Mouse (Mus musculus) mouse embryonic stem cell (cell line): ENCODE data around the gene Cachd1.

Experiments
- in situ Hi-C, 2 experiments: fragments of 300-500 bp; cut with MboI; formaldehyde crosslinking; loops; 1 replicate in 1 of 2; 3 replicates in 1 of 2; pipeline ENCODE4 v1.14.3; 2019 to 2020; ENCODE audit warnings: low sequenced_read_pairs in 2 of 2, low pct_unique_long_range_greater_than_20kb in 1 of 2, mixed read lengths in 1 of 2; ENCODE audit not compliant: unreplicated experiment in 1 of 2

Gene Cachd1

DNA sequence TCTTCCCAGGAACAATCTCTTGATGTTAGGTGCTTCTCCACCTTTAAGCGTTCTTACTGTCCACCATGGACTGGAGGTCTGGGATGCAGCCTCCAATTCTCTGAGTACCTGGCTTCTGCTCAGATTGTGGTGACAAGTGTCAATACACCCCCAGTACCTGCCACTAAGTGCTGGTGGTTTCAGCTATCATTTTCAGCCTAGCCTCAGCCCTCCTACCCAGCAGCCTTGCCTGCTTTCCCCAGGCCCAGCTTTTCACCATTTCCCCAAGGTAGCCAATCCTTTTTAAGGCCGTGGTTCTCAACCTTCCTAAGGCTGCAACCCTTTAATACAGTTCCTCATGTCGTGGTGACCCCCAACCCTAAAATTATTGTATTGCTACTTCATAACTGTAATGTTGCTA is 224.1 kb downstream of the Cachd1 start:
- in situ Hi-C loops, result loop anchor here in 1 of 2 experiments (10.0 kb wide), 1 partner anchor 134 kb away; no protein-coding TSS in a partner anchor

DNA sequence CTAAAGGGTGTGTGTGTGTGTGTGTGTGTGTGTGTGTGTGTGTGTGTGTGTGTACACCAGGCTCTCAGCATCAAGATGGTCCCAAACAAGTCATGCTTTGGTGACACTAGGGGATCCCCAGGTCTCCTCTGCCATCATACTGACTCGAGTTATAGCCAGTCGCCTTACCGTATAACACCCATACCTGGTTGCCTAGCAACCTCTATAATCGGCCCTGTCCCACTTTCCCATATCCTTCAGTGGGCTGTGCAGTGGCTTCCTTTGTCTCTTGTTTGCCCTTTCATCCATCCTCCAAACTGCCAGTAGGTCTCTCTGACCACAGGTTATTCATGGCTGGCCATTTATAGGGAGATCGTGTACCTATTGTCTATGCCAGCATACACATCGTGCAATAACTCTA is 224.6 kb downstream of the Cachd1 start:
- in situ Hi-C loops, result loop anchor here in 1 of 2 experiments (10.0 kb wide), 1 partner anchor 134 kb away; no protein-coding TSS in a partner anchor

DNA sequence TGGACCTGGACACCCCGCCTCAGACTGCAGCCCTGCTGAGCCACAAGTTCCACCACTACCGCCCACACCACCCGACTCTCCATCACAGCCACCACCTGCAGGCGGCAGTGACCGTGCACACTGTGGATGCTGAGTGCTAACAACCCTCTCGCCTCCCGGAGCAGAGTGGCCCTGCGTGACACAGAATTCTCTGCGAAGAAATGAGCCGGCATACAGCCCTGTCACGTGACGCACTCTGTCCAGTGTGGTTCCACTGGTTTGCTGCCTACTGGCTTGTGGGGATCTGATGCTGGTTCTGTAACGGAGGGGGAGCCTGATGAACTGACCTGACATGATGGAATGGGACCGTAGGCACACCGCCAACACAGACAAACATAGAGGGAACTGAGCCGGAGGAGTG is 226.5 kb downstream of the Cachd1 start:
- in situ Hi-C loops, result loop anchor here in 1 of 2 experiments (10.0 kb wide), 1 partner anchor 132 kb away; no protein-coding TSS in a partner anchor

DNA sequence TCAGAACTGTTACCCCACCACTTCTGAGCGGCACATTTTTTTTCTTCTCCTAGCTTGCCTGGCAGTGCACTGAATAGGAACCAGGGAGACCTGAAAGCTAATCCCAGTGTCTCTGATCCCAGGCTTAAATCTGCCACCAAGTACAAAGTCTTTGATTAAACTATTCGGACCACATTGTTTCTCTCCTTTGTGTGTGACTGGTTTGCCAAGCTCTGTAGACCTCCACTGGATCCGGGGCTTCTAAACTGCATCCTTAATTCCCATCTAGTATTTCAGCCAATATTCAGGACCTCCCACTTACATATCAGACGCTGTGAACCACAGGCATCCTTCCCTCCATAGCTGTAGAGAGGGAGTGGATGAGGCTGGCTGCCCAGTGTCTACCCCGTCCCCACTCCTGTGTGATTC is 231.9 kb downstream of the Cachd1 start:
- in situ Hi-C loops, result loop anchor here in 1 of 2 experiments (10.0 kb wide), 1 partner anchor 126 kb away; no protein-coding TSS in a partner anchor

DNA sequence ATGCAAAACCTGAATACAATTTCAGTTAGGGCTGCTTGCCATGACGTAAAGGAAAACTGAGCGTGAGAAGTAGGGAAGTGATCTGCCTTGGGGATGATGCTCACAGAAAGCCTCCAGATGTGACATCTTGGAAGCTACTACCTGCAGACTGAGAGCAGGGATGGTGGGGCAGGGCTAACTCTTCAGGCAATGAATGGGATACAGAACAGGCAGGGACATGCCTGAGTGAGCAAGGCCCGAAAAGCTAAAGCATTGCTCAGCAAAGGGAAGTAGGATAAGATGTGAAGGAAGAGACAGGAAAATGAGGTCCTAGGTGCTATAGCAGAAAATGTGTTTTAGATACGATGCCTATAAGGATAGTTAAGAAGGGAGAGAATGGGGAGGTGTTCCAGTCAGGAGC is 232.6 kb downstream of the Cachd1 start:
- in situ Hi-C loops, result loop anchor here in 1 of 2 experiments (10.0 kb wide), 1 partner anchor 126 kb away; no protein-coding TSS in a partner anchor

DNA sequence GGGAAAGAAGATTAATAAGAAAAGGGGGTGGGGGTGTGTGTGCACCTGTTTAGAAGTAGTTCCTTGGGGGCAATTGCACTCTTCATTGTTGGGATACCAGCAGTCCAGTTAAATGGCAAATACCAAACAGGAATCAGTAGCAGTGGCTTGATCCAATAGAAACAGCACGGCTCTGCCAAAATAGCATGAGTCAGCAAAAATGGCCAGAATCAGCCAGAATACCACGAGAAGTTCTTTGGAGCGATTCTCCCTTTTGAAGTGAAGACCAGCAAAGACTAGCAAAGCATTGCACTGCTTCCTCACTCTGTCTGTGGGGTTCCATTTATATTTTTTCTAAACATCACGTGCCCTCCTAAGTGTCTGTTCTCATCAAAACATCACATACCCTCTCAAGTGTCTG is 241.3 kb downstream of the Cachd1 start:
- in situ Hi-C loops, result no loop called here

DNA sequence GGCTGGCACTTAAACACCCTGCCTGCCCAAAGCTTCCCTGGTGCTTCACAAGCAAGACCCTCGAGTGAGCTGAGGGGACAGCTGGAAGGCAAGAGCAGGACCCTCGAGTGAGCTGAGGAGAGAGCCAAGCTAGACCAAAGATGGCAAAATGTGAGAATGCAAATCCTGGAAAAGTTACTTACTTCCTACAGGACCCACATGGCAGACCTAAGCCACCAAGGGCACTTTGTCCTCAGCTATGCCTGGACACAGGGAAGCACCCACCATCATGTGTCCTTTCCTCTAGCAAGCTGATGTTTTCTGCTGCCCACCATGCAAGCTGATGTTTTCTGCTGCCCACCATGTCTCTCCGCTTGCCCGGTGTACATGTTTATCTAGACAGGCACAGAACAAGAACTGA is 244.1 kb downstream of the Cachd1 start, which contains the start of gene Gm10577:
Gene Gm10577 (minus strand): TSS at position 101 of the 400 bp plus-strand sequence.
- in situ Hi-C loops, result no loop called here

DNA sequence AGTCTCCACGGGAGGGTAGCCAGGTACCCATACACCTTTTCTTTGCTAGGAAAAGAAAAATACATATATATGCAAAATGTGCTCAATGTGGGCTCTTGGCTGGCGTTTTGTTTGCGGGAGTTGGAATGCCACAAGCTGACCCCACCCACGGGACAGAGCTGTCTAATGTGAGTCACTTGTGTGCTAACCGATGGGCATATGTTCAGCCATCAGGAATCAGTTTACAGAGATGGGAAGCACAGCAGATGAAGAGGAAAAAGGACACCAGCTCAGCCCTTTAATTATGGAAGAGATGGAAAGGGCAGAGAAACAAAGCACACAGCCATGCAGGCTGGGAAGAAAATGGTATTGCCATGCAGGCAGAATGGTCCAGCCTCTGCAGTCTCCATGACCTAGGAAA is 250.1 kb downstream of the Cachd1 start:
- in situ Hi-C loops, result no loop called here

DNA sequence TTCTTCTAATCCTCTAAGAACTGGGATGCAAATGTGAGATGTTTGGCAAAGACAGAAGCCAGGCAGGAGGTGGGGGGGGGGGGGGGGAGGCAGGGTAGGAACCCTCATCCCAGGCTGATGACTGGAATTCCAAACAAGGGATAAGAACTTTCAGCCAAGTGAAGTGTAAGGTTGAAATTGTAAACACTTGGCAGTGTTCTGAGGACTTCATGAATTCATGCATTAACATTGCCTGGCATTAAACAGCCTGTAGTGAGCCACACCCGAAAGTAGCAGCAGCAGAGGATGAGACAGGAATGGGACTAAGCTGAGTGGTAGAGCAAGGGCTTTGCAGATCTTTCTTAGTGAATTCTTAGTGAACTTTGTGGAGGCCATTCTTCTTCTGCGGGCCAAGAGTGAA is 250.5 kb downstream of the Cachd1 start:
- in situ Hi-C loops, result no loop called here

DNA sequence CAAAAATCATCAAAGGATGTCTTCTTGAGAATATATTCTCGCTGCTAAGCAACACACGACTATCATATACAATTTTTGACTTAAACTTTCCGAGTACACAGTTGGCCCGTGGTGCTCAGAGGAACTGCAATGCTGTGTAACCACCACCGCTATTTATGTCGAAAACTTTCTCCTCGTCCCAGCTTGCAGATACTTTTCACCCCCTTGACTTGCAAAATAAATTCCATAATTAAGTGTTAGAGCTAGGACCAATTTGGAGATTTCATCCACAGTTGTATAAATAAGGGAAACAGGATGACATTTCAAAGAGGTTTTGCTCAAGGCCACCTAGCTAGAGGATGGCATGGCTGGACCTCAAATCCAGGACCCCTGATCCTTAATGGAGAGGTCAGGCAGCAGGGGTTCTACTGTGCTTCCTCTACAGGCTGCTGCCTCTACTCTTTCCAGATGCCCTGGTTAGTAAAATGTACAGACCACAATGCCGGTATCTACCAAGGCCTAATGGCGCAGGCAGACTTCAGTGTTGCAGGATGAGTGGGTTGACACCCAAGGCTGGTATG is 251.5 kb downstream of the Cachd1 start:
- in situ Hi-C loops, result no loop called here

DNA sequence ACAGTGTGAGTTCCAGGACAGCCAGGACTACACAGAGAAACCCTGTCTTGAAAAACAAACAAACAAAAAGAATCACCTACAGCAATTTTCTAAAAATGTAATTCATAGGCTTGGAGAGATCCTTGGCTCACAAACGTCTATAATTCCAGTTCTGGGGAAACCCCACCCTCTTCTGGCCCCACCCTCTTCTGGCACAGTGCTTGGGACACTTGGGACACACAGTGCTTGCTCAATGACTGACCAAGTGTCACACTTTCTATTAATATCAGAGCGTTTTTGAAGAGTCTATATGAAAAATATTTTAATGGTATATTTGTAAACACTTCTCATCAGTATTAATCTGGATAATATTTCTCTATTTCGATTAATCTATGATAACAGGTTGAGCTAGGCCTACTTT is 256.6 kb downstream of the Cachd1 start:
- in situ Hi-C loops, result no loop called here

DNA sequence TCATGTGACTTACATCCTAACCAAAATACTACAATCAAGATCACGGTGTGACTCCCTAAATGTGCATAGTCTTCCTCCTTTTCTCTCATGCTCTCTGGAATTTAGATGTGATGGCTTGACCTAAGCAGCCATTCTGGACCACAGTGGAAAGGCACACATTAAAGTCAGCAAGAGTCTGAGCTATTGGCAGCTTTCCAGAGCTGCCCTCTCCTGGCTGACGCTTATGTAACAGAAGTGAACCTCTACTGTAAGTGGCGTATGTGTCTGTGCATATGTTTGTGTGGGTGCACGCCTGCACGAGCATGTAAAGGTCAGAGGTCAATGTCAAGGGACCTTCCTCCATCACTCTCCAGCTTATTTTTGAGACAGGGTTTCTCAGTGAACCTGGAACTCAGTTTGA is 258.7 kb downstream of the Cachd1 start:
- in situ Hi-C loops, result no loop called here

DNA sequence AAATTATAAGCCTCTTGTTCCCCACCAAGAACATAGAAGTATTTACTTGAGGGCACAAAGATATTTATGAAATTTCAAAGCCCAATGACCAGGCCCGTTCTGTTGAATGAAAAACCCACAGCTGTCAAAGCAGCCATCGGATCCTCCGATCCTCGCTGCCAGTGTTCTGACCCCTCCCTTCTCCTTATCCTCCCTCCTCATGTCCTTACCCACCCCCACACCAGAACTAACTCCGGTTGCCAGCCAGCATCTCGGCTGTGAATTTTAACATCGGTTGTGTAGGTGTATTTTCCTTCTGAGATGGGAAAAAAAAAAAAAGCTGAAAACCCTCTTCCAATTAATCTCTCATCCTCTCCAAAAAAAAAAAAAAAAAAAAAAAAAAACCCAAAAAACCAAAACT is 260.7 kb downstream of the Cachd1 start:
- in situ Hi-C loops, result no loop called here

DNA sequence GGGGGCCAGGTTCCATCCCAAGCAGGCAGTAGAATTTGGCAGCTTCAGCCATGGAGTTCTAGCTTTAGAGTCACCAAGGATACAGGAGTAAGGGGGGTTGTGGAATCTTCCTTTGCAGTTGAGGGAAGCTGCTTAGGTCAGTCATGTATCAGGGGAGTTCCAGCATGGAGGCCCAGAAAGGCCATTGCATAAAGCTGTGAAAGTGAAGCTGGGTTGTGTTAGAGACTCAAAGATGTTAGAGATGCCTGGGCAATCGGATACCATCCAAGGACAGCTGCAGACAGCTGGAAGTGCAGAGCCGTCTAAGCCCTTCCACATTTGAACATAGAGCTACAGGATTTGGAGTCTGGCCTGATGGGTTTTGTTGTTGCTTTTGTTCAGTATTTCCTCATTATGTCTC is 267.2 kb downstream of the Cachd1 start:
- in situ Hi-C loops, result no loop called here

DNA sequence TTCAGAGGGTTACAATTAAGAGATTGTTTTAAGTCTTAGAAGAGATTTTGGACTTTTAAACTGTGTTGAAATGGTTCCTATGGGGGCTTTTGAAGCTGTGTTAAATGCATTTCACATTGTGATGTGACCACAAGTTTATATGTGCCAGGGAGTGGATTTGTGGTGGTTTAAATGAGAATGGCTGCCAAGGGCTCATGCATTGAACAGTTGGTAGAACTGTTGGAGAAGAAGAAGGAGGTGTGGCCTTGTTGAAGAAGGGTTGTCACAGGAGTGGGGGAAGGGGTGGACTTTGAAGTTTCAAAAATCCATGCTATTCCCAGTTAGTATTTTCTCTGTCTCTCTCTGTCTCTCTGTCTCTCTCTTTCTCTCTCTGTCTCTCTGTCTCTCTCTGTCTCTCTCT is 267.7 kb downstream of the Cachd1 start:
- in situ Hi-C loops, result no loop called here

DNA sequence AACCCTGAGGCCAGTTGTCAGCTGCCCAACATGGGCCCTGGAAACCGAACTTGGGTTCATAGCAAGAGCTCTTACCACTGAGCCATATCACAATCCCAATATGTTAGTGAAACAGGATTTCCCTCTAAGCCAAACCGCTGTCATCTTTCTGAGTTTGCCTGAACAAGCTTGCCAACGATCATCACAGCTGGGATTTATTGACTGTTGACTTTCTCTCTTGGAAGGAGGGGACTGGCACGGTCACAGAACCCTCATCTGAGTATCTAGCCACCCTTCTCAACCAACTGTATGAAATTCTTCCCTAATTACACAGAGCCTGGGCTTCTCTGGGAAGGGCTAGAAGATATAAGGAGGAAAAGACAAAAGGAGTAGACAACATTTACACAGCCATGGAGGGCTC is 270.1 kb downstream of the Cachd1 start:
- in situ Hi-C loops, result no loop called here

DNA sequence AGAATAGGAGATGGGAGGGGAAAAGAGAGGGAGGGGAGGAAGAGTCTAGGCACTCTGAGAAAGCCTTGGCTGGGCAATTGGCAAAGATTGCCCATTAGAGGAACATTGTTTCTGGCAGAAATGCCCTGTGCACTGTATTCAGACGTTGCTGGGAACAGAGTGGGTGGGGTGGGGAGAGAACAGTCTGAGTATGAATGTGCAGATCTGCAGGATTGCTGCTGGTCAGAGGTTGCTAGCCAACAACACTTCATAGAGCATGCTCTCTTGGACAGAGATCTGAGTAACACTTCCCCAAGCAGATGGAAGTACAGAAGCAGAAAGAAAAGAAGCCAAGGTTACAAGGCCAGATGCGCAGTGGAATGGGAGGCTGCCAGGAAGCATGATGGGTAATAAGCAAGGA is 285.7 kb downstream of the Cachd1 start:
- in situ Hi-C loops, result no loop called here

DNA sequence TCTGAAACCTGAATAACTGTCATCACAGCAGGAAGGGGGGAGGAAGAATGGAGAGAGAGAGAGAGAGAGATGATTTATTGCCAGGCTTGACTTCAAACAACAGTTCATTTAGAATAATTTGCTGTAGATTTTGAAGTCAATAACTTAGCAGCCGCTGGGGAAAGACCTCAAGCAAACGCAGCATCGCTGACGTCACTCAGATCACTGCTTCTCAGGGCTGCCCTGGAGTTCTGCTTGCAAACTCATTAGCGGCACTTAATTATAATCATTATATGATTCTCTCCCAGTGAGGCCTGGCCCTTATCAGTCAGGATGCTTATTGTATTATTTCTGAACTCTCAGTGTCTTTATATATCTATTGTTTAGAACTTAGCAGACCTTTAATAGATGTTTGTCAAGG is 289.9 kb downstream of the Cachd1 start:
- in situ Hi-C loops, result no loop called here

DNA sequence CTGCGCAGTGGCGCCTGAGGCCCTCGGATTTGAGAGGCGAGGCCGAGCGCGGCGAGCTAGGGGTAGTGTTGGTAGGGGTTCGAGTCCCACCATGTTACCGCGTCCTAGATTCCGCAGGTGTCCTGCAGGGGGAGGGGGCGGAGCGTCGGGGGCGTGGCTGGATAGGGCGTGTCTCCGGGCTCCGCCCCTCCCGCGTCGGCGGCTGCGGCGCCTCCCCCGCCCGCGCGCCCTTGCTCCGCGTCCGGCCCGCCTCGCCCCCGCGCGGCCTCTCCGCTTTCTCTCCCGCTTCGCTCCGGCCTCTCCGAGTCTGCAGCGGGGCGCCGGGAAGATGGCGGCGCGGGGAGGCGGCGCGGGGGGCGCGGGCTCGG is 292.3 kb downstream of the Cachd1 start, which contains the start of gene Raver2:
Gene Raver2 (plus strand): TSS at position 198 of the 368 bp plus-strand sequence.
- in situ Hi-C loops, result no loop called here

DNA sequence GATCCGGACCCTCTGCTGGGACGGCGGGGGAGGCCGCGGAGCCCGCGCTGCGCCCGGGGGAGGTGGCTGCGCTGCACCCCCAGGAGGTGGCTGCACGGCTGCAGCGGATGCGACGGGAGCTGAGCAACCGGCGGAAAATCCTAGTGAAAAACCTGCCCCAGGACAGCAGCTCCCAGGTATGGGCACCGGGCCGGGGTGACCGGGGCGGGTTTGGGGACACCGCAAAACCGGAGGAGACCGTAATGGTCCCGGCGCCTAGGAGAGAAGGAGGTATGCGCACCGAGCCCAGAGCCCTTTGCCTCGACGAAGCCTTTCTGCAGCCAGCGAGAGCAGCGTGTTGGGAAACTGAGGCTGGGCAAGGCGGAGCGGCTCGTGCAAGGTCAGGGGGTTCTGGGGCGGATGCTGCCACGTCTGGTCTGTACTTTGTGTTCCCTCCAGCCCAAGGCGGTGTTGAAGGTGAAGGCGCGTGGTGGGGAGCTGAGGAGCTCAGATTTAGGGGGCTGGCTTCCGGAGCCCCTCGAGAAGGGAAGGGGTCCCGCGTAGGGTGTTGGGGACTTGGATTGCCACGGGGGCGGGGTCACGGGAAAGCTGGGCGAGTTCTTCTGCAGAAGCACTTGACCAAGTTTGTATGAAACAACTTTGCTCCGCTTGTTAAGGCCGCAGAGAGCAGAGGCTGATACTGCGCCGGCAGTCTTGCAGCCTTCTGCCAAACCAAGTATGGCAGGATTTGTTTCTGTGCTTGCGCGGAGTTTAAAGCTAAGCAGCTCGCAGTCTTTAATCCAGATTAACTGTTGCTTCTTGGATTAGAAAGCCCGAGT is 292.9 kb downstream of the Cachd1 start:
- in situ Hi-C loops, result no loop called here
